Mouse (Mus musculus) heart, adult 8-10 months (tissue): Measurements from ENCODE around the gene Adora2a. TPM values are rescaled to one million over a fixed set of nuclear protein-coding genes. Genes with fewer than 3 reads are reported as not detected.
"Not testable (repeated sequence)": the region's sequence is repeated elsewhere in the genome, so short reads cannot be mapped to it uniquely, and the experiment has no call there.

Source experiments
- DNase-seq: peaks from one replicate; pipeline ENCODE4 v3.0.0; 2022; ENCODE audit warnings: low spot score
- total RNA-seq, 4 experiments: library from RNA; stranded (reverse); gene quantifications; 2 replicates each; pipeline ENCODE4 v1.2.4; 2022

Adora2a gene
- total RNA-seq, 4 experiments from 2014 or later, result 5.8 to 9.3 (median 7.0) TPM

GRCm38 (mm10) chr10:75314190-75314980, 2.3 kb upstream of the Adora2a start:
- peak; percentile 76 for DNase-seq

DNA sequence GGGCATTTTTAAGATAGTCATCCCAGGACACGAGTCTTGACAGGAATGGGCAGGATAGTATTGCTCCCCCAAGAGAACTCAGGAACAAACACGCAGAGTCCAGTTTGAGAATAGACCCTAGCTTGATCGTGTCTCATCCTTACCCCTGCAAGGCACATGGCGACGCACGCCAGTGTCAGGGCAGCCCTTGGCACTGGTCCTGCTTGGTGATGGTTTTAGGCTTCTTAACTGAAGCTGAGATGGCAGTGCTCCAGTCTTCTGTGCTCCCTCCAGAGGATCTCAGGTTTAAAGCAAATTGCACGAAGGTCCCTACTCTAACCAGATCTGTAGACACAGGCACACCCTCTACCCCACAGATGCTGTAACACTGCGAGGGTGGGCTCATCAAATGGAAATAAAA, 921 bp upstream of the Adora2a start:
- no peak for DNase-seq

GRCm38 (mm10) chr10:75316472-75316871, 205 bp upstream of the Adora2a start:
- no peak for DNase-seq

DNA sequence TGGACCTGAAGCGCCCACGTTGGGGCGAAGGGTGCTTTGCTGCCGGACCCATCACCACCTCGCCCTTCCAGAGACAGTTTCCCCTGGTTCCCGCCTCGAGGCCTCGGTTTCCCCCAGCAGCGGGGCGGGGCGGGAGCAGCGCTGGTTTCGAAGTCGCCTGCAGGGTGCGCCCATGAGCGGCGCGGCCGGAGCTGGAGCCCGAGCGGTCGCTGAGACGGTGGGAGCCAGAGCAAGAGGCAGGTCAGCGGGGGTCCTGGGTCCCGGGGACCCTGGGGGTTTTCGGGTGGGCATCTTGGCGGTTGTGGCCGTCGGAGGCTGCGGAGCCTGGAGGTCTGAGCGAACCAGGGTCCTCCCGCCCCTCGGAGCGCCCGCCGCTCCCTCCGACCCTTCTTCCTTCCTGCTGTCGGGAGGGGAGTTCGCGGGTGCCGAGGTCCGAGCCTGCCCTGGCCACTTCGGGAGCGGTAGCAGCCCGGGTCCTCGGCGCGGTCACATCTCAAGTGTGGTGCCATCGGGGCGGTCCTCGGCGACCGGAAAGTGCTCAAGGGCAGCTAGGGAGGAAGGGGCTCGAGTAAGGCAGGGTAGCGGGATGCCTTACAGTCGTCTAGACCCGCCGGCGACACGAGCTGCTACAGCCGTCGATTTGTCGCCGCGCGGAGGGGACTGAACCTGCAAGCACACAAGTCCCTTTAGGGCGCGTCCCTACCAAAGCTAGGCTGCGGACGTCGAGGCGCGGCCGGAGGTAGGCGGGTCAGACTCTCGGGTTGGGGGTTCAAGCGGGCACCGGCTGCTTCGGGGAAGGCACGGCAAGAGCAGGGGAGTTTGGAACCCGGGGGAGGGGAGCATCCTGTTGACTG, 458 bp downstream of the Adora2a start:
- DNase-seq, result peak; percentile 75

- DNase-seq, result no peak
Measured at GRCm38 (mm10) chr10:75318206-75318605, 1.5 kb downstream of the Adora2a start.

DNA sequence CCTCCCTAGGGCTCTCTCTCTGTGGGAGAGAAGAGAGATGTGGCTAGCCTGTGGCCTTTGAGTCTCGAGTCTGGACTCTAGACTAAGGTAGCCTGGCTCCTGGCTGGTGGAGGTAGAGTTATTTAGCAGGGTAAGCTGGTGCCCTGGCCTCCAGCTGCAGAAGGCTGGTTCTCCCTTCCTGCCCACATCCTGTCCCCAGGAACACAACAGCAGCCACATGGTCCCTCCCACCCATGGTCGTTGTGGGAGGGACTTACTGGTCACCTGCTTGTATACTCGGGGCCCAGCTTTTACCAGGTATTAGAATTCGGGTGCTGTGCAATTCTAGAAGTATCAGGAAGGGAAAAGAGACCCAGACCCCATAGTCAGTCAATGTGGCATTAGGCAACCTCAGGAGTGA, 3.6 kb downstream of the Adora2a start:
- no peak for DNase-seq

- no peak for DNase-seq
Measured at GRCm38 (mm10) chr10:75322966-75323365, 6.3 kb downstream of the Adora2a start.

- no peak for DNase-seq
Measured at GRCm38 (mm10) chr10:75323986-75324385, 7.3 kb downstream of the Adora2a start.

- DNase-seq, result no peak
Measured at GRCm38 (mm10) chr10:75324391-75324790, 7.7 kb downstream of the Adora2a start.

- no peak for DNase-seq
Measured at GRCm38 (mm10) chr10:75325821-75326220, 9.1 kb downstream of the Adora2a start.

DNA sequence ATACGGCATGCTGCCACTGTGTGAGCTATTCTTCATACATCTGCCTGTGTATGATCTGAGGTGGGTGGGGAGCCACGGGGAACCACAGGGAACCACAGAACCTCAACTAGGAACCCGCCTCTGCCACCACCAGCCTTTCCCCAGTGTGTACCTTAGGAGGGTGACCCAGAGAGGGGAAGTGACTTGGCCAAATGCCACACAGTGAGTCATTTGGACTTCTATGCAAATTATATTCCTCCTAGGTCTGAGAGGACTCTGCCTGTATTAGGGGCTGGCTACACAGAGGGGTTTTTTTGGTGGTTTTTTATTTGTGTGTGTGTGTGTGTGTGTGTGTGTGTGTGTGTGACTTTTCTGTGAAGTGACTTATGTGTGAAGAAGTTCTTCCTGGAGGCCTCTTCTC, 9.9 kb downstream of the Adora2a start:
- peak; percentile 69 for DNase-seq

DNA sequence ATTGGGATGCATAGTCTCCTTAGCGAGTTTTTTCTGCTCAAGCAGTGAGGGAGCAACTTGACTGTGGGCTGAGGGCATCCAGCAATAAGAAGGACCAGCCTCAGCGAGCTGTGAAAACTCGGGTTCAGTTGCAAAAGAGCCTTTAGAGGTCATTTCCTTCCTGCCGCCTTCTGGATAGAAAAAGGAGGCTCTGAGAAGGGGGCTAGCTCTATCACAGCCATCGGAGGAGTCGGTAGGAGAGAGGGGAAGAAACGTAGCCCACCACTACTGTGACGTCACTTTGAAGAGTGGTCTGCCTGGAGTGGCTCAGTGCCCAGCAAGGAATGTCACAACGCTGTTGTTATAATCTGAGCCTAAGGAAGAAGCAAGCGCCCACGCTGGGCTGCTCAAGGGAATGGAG, 10.4 kb downstream of the Adora2a start:
- DNase-seq, result no peak

- DNase-seq, result no peak
Measured at GRCm38 (mm10) chr10:75328201-75328704, 11.6 kb downstream of the Adora2a start.

DNA sequence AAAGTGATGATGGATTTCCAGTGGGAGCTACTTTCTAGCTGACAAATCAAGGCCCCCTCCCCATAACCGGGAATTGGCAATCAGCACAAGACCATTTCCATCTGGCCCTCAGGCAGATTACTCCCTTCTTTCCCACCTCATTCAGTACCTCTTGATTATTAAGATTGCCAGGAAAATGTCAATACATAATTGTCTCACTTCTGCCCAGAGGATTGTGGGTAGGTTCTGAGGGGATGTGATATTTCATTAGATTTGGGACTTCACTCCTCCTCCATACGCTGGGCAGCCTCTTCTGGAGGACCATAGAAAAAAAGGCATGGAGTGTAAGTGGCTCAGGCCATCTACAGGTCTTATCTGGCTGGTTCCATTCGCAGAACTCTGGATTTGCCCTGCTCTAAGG, 15.6 kb downstream of the Adora2a start:
- DNase-seq, result no peak

GRCm38 (mm10) chr10:75333176-75333776, 16.6 kb downstream of the Adora2a start:
- DNase-seq, result no peak

GRCm38 (mm10) chr10:75334175-75334574, 17.5 kb downstream of the Adora2a start:
- no peak for DNase-seq

DNA sequence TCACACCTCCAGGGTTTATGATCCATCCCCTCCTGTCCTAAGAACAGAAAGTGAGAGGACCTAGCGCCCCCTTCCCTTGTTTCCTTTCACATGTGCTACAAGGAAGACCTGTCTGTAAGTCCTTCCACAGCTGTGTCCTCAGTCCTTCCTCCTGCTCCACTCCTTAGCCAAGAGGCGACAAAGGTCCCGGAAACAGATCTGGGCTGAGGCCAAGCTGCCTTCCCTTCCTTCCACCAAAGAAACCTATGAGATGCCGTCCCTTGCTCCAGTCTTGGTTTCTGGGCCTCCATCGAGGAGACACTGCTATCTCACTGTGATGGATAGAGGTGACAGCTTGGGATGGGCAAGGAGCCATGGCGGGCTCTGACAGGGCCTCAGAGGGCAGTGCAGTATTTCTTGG, 18.4 kb downstream of the Adora2a start:
- peak; percentile 79 for DNase-seq

- DNase-seq, result no peak
Measured at GRCm38 (mm10) chr10:75337231-75337630, 20.6 kb downstream of the Adora2a start.

DNA sequence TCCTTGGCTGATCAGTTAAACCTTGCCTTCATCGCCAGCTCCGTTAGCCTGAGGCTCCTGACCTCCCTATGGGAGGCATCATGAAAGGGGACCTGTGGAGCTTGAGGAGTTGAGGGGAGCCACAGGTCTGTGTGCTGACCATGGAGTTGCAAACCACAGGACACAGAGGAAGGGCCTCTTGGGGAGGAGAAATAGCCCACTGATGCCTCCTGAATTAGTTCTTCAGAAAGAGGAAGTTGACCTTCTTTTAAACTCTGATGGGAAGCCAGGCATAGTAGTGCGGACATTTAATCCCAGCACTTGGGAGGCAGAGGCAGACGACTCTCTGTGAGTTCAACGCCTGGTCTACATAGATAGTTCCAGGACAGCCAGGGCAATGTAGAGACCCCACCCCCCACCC, 22.2 kb downstream of the Adora2a start:
- no peak for DNase-seq

DNA sequence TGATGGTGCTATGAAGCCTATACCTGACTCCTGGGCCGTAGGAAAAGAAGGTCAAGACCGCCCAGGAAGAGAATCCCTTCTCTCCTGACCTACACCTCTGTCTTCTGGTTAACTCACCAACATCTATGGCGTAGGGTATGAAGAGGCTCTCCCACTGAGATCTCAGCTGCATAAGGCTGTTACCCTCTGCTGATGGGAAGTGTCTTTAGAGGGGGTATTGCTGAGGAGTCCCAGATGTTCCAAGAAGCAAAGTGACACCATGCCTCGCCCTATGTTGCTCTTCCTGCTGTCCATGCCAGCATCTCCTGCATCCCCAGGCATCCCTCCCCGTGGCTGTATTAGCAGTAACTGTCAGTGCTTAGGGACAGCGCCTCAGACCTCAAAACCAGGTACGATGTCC, 22.7 kb downstream of the Adora2a start:
- DNase-seq, result no peak

DNA sequence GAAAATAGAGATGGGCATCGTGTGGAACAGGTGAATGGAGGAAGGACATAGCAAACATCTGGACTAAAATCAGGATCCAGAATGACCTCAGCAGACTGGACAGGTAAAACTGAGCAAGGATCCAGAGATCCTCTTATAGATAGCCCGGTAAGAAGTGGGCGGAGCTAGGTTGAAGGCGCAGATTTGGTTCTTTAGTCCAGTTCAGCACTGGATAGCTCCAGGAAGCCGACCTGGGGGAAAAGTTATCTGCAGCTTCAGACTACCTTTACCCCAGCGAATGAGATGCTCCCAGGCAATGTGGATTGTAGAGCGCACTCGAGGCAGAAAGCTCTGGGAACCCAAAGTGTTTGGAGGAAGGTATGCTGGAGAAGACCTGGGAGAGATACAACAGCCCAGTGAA, 25.3 kb downstream of the Adora2a start:
- no peak for DNase-seq

DNA sequence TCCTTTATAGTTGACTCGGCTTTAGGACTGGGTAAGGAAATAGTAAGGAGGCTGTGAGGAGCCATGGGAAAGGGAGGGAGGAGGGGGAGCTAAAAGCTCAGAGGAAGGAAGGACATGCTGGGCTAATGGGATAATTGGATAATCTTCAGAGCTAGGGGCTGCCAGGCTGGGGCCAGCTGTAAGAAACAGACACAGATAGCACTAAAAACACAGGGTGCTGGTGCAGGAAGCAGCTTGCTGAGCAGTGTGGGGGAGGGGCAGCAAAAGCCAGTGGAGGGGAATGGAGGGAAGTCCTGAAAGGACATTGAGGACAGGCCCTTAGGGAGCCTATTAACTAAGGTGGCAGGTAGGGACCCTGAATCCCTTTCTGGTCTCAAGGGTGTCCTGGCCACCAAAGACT, 27.9 kb downstream of the Adora2a start:
- not testable (repeated sequence) for DNase-seq
